Mouse (Mus musculus) Patski (cell line): ENCODE results near the gene Mypop. TPM values are rescaled to one million over a fixed set of nuclear protein-coding genes. Genes with fewer than 3 reads are reported as not detected.

Experiments used
- ATAC-seq: fragments of 100-300 bp; one replicate; pipeline ENCODE4 v1.8.0; 2021
- CTCF ChIA-PET: fragments of 350-600 bp; sonication (Branson Sonifier 250); formaldehyde crosslinking; loops from one replicate; lab custom pipeline; 2022; ENCODE audit warnings: inconsistent platforms; lab: Charles Lee
- POLR2A ChIA-PET: fragments of 350-600 bp; sonication (Branson Sonifier 250); formaldehyde crosslinking; loops from one replicate; lab custom pipeline; 2022; ENCODE audit warnings: antibody characterized with exemption, inconsistent platforms; lab: Charles Lee
- DNase-seq: peaks from one replicate; pipeline ENCODE4 v3.0.0-alpha.2; 2011; ENCODE audit warnings: low read depth, low spot score
- H3K27me3 ChIP-seq: fragments of 371-371 bp; one replicate; pipeline ENCODE4 v1.5.1; 2021
- CTCF ChIP-seq: fragments of 100-300 bp; IDR thresholded peaks from one replicate; pipeline ENCODE4 v1.5.1; 2021
- in situ Hi-C: fragments of 300-500 bp; cut with MboI; formaldehyde crosslinking; loops from 3 replicates; pipeline ENCODE4 v1.11.1; 2018; ENCODE audit warnings: low pct_unique_long_range_greater_than_20kb, mixed read lengths
- polyA plus RNA-seq: library from polyadenylated mRNA; unstranded; gene quantifications from one replicate; pipeline ENCODE4 v1.2.3, GENCODE M21; 2021

Gene Mypop
- polyA plus RNA-seq, 1 experiment from 2014 or later: 15.3 TPM

GRCm38 (mm10) chr7:19044616-19045015 lies 53.6 kb downstream of the Mypop start:
- no peak for ATAC-seq
- TF ChIP-seq CTCF: no peak
- DNase-seq: no peak
- no peaks in the 10 kb centered on the region for H3K27me3 ChIP-seq
- in situ Hi-C loops: no loop called here
- ChIA-PET POLR2A (interaction anchor here (1.7 kb wide), 1 partner anchor 8 kb away, joined by 5 read pairs; no protein-coding TSS in a partner anchor), CTCF (interaction anchor here (1.3 kb wide), 1 partner anchor 17 kb away, joined by 3 read pairs; no protein-coding TSS in a partner anchor)

- no peak for TF ChIP-seq CTCF
- in situ Hi-C loops: no loop called here
- ChIA-PET CTCF (interaction anchor here (1.2 to 1.6 kb wide), 2 partner anchors 9 to 13 kb away, joined by 3 read pairs; no protein-coding TSS in a partner anchor), POLR2A (interaction anchor here (1.3 kb wide), 1 partner anchor 13 kb away, joined by 6 read pairs; no protein-coding TSS in a partner anchor)
- DNase-seq: no peak
- no peaks in the 10 kb centered on the region for H3K27me3 ChIP-seq
- ATAC-seq: no peak
Observed at GRCm38 (mm10) chr7:19046286-19047069, 55.4 kb downstream of the Mypop start.

- ATAC-seq: no peak
Observed at GRCm38 (mm10) chr7:19048006-19048527, 57.0 kb downstream of the Mypop start.

GRCm38 (mm10) chr7:19049252-19049651 lies 58.2 kb downstream of the Mypop start:
- POLR2A ChIA-PET: no interaction called here
- H3K27me3 ChIP-seq: no peaks in the 10 kb centered on the region
- in situ Hi-C loops: no loop called here
- no peak for TF ChIP-seq CTCF
- CTCF ChIA-PET: interaction anchor here (0.8 kb wide), 1 partner anchor 15 kb away, joined by 3 read pairs; no protein-coding TSS in a partner anchor
- no peak for DNase-seq
- ATAC-seq: no peak

More at GRCm38 (mm10) chr7:19048006-19048527, 57.0 kb downstream of the Mypop start:
- in situ Hi-C loops: no loop called here
- no peak for DNase-seq
- H3K27me3 ChIP-seq: no peaks in the 10 kb centered on the region
- ChIA-PET CTCF (interaction anchor here (1.6 kb wide), 1 partner anchor 8 kb away, joined by 3 read pairs; no protein-coding TSS in a partner anchor), POLR2A (no interaction called here)
- no peak for TF ChIP-seq CTCF

GRCm38 (mm10) chr7:19050172-19050571 lies 59.1 kb downstream of the Mypop start:
- DNase-seq (no peak), ATAC-seq (no peak)
- ChIA-PET CTCF (no interaction called here), POLR2A (no interaction called here)
- in situ Hi-C loops: no loop called here
- H3K27me3 ChIP-seq: no peaks in the 10 kb centered on the region
- TF ChIP-seq CTCF: no peak

- in situ Hi-C loops: no loop called here
- ATAC-seq: no peak
- no peaks in the 10 kb centered on the region for H3K27me3 ChIP-seq
- POLR2A ChIA-PET: no interaction called here
- no peak for DNase-seq
- no peak for TF ChIP-seq CTCF
- CTCF ChIA-PET: no interaction called here
Observed at GRCm38 (mm10) chr7:19051161-19051560, 60.1 kb downstream of the Mypop start.

Other genes starting within 250 kb of the Mypop start
- not detected for gene Psg19, start 192.7 kb upstream of the Mypop start, polyA plus RNA-seq
- not detected for gene Psg17, start 169.6 kb upstream of the Mypop start, polyA plus RNA-seq
- 0.03 TPM for gene Mill2, start 151.3 kb upstream of the Mypop start, polyA plus RNA-seq
- gene Pglyrp1, start 119.9 kb upstream of the Mypop start, polyA plus RNA-seq: 0.33 TPM
- gene Ccdc61, start 80.8 kb upstream of the Mypop start, polyA plus RNA-seq: 23.7 TPM
- 0.19 TPM for gene Nova2, start 65.4 kb upstream of the Mypop start, polyA plus RNA-seq
- not detected for gene Nanos2, start 3.8 kb upstream of the Mypop start, polyA plus RNA-seq
- 31.5 TPM for gene Irf2bp1, start 12.8 kb downstream of the Mypop start, polyA plus RNA-seq
- 0.09 TPM for gene Foxa3, start 32.3 kb downstream of the Mypop start, polyA plus RNA-seq
- 104 TPM for gene Sympk, start 33.1 kb downstream of the Mypop start, polyA plus RNA-seq
- not detected for gene Rsph6a, start 63.4 kb downstream of the Mypop start, polyA plus RNA-seq
- 73.4 TPM for gene Dmwd, start 85.0 kb downstream of the Mypop start, polyA plus RNA-seq
- gene Dmpk, start 92.6 kb downstream of the Mypop start, polyA plus RNA-seq: 154 TPM
- 12.6 TPM for gene Six5, start 103.3 kb downstream of the Mypop start, polyA plus RNA-seq
- 0.03 TPM for gene Gm4969, start 127.1 kb downstream of the Mypop start, polyA plus RNA-seq
- 13.0 TPM for gene Fbxo46, start 128.6 kb downstream of the Mypop start, polyA plus RNA-seq
- 15.8 TPM for gene Qpctl, start 158.0 kb downstream of the Mypop start, polyA plus RNA-seq
- 108 TPM for gene Snrpd2, start 158.5 kb downstream of the Mypop start, polyA plus RNA-seq
- 0.08 TPM for gene Gipr, start 174.9 kb downstream of the Mypop start, polyA plus RNA-seq
- 73.6 TPM for gene Eml2, start 185.2 kb downstream of the Mypop start, polyA plus RNA-seq
- 0.19 TPM for gene Gpr4, start 221.3 kb downstream of the Mypop start, polyA plus RNA-seq
- 39.2 TPM for gene Opa3, start 237.1 kb downstream of the Mypop start, polyA plus RNA-seq